In the genomic region with DNA sequence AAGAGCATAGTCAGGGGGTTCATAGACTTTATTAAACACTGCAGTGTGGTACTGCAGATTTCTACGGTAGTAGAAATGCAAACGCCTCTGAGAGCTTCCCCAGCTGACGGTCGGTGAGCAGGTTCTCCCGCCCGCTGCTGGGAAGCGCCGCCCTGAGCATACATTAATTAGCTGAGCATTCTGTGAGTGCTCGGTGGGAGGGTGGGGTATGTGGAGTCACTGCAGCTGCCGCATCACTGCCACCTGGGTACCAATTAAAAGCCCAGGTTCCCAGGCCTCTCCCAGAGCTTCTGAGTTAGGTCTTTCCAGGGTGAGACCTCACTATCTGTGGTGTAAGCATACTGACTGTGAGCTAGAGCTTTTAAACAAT, we compare ENCODE assay signal across 11 mouse cellular contexts.
DNase-seq lines count a peak whose midpoint lies in the region; ATAC-seq and TF ChIP-seq lines count a peak whose summit lies in the region.
"Had no signal": no experiment of that assay in that cellular context is flagged by ENCODE, and none has a peak within 500 bp of the region (broad histone marks: within the 10 kb centered on the region; RNA-seq: fewer than 3 reads in every experiment).

No protein-coding gene starts in this region.

- TF ChIP-seq POLR2A in brain, embryonic 14.5 days (IDR thresholded peaks at IDR 0.05; ENCODE audit: borderline replicate concordance, extremely low read depth, insufficient read depth, insufficient read length, poor library complexity, severe bottlenecking) = no peak

- no peak overlapping the region for H3K27ac ChIP-seq in heart, embryonic 16.5 days (ENCODE audit: low read length)
- H3K27ac ChIP-seq in forebrain, embryonic 12.5 days = 0 out of 2 replicates have a peak overlapping the region, but pooled peaks have one; percentile 42
- 0 out of 2 replicates have a peak overlapping the region, but pooled peaks have one; percentile 27 for H3K27ac ChIP-seq in midbrain, embryonic 14.5 days (replicated peaks; ENCODE audit: low read depth, low read length)

- no peak overlapping the region for H3K4me3 ChIP-seq in heart, embryonic 16.5 days (ENCODE audit: low read length)
- peak overlapping the region; percentile 14 for H3K4me3 ChIP-seq in forebrain, embryonic 12.5 days (replicated peaks)
- 0 out of 2 replicates have a peak overlapping the region, but pooled peaks have one; percentile 7 for H3K4me3 ChIP-seq in midbrain, embryonic 14.5 days (replicated peaks; ENCODE audit: low read depth, low read length)
- H3K4me3 ChIP-seq: erythroblast, embryonic 14.5 days; megakaryocyte, embryonic 14.5 days had no signal

- intact Hi-C loops in heart, postnatal 25 days (cut with DNase I) = no loop called here

- H3K9me3 ChIP-seq in heart, embryonic 16.5 days (replicated peaks; ENCODE audit: control insufficient read depth, low read length) = no peaks in the 10 kb centered on the region
- H3K9me3 ChIP-seq in forebrain, embryonic 12.5 days = no peaks in the 10 kb centered on the region
- no peaks in the 10 kb centered on the region for H3K9me3 ChIP-seq in midbrain, embryonic 14.5 days (ENCODE audit: control insufficient read depth, low read length)
- H3K9me3 ChIP-seq: megakaryocyte, embryonic 14.5 days had no signal

- no peak overlapping the region for H3K9ac ChIP-seq in heart, embryonic 16.5 days (ENCODE audit: low read length)
- no peak overlapping the region for H3K9ac ChIP-seq in forebrain, embryonic 12.5 days
- H3K9ac ChIP-seq in midbrain, embryonic 14.5 days (replicated peaks; ENCODE audit: low read length) = no peak overlapping the region; the same call in 1 of the 2 replicates

- 15% methylated on average over 10 of the region's 10 CpGs for WGBS in heart, embryonic 16.5 days
- 0% methylated on average over 10 of the region's 10 CpGs for WGBS in forebrain, embryonic 12.5 days
- WGBS in midbrain, embryonic 14.5 days = 0% methylated on average over 10 of the region's 10 CpGs

- TF ChIP-seq CTCF in brain, embryonic 14.5 days (IDR thresholded peaks at IDR 0.05; ENCODE audit: borderline replicate concordance, extremely low read depth, insufficient read depth, insufficient read length) = no peak

- no peak for ATAC-seq in heart, embryonic 16.5 days (replicated peaks; ENCODE audit: extremely low read depth, insufficient read depth, low FRiP score)
- ATAC-seq in forebrain, embryonic 12.5 days (ENCODE audit: low FRiP score) = peak; percentile 87
- peak; percentile 86 for ATAC-seq in midbrain, embryonic 14.5 days (ENCODE audit: low FRiP score, low TSS enrichment)
- ATAC-seq in megakaryocyte-erythroid progenitor cell, adult 5-6 weeks (replicated peaks; ENCODE audit: low FRiP score, low TSS enrichment, poor library complexity, severe bottlenecking) = no peak

- H3K36me3 ChIP-seq in heart, embryonic 16.5 days (ENCODE audit: control insufficient read depth, insufficient read depth) = no peaks in the 10 kb centered on the region
- no peaks in the 10 kb centered on the region for H3K36me3 ChIP-seq in forebrain, embryonic 12.5 days (replicated peaks)
- H3K36me3 ChIP-seq in midbrain, embryonic 14.5 days (ENCODE audit: control insufficient read depth, insufficient read depth, low read length) = no peaks in the 10 kb centered on the region

- H3K4me2 ChIP-seq in heart, embryonic 16.5 days (ENCODE audit: low read depth, low read length) = peak overlapping the region; percentile 47
- H3K4me2 ChIP-seq in forebrain, embryonic 12.5 days = peak overlapping the region; percentile 43
- H3K4me2 ChIP-seq in midbrain, embryonic 14.5 days (ENCODE audit: low read length) = peak overlapping the region; percentile 51

- no peak for DNase-seq in heart, postnatal 25 days (ENCODE audit: low spot score)
- peak; percentile 91 for DNase-seq in brain, embryonic 14.5 days (ENCODE audit: low read depth)
- DNase-seq in midbrain, embryonic 14.5 days = peak; percentile 80
- no peak for DNase-seq in thymus, postnatal 36 days
- no peak for DNase-seq in MN1 (ENCODE audit: low spot score)

- H3K4me1 ChIP-seq in heart, embryonic 16.5 days (ENCODE audit: control insufficient read depth, insufficient read depth, low read length) = 0 out of 2 replicates have a peak, but pooled peaks cover 2% of the 10 kb centered on the region
- H3K4me1 ChIP-seq in forebrain, embryonic 12.5 days = peaks cover 9% of the 10 kb centered on the region
- H3K4me1 ChIP-seq in midbrain, embryonic 14.5 days (ENCODE audit: control insufficient read depth, insufficient read depth, low read length) = peaks cover 9% of the 10 kb centered on the region

- no peaks in the 10 kb centered on the region for H3K27me3 ChIP-seq in heart, embryonic 16.5 days (ENCODE audit: control insufficient read depth, insufficient read depth, low read length)
- H3K27me3 ChIP-seq in forebrain, embryonic 12.5 days = no peaks in the 10 kb centered on the region
- H3K27me3 ChIP-seq in midbrain, embryonic 14.5 days (ENCODE audit: control insufficient read depth, insufficient read depth, low read length) = no peaks in the 10 kb centered on the region
- H3K27me3 ChIP-seq: CH12.LX had no signal

Comparison
In these comparisons a context has a peak if more than half of its experiments do, and no peak if none do; other contexts are left out.
1. ATAC-seq: peak in forebrain, embryonic 12.5 days (single experiment) and midbrain, embryonic 14.5 days (single experiment); none in heart, embryonic 16.5 days (single experiment) and megakaryocyte-erythroid progenitor cell, adult 5-6 weeks (single experiment).
2. DNase-seq: peak in brain, embryonic 14.5 days (single experiment) and midbrain, embryonic 14.5 days (single experiment); none in heart, postnatal 25 days (single experiment), thymus, postnatal 36 days (0 of 2) and MN1 (single experiment).
3. Peak in every context shown above with its lines, with median percentiles within 50 percentile points of each other: H3K4me2 ChIP-seq.